Mouse (Mus musculus) right cerebral cortex, postnatal 14 days (tissue): Measurements from ENCODE around the gene Dgkh.
"Not testable (repeated sequence)": the region's sequence is repeated elsewhere in the genome, so short reads cannot be mapped to it uniquely, and the experiment has no call there.

ENCODE experiments used
- DNase-seq: peaks from one replicate; pipeline ENCODE4 v3.0.0; 2022

Gene Dgkh

GRCm38 (mm10) chr14:78732617-78733312, at the start of gene Dgkh:
Dgkh (minus strand) TSS chr14:78732776.
- DNase-seq: peak; percentile 88

DNA sequence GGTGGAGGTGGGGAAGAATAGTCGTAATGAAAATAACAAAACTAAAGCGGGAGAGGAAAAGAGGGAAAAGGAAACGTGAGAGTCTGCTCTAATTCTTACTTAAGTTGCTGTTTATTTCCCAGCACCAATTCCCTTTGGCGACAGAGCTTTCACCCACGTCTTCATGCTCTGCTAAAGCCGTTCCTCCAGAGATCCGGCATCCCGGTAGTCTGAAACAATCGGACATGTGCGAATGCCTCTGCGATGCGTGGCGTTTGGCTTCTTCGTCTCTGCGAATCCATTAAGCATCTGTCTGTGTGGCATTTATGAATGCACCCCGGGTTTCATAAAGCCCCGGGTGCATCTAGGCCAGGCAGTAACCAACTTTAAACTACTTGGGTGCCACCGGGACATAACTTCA, 44.6 kb upstream of the Dgkh start:
- peak; percentile 11 for DNase-seq

GRCm38 (mm10) chr14:78776659-78777058, 44.1 kb upstream of the Dgkh start:
- DNase-seq: no peak

DNA sequence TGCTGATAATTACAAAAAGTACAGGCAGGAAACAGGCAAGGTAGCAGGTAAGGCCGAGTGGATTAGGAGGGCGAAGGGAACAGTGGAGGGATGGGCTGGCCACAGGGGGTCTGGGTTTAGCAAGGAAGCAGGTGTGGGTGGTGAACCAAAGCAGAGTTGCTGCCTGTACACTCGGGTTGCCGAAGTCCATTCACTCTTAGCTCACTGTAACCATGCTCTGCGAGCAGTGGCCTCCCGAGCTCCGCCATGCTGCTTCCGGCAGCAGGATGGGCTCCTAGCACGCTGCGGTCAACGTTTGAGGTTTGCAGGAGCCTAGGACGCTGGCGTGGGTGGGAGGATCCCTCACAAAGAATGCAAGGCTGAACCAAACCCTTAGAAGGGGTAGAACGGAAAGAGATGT, 43.1 kb upstream of the Dgkh start:
- DNase-seq: no peak

DNA sequence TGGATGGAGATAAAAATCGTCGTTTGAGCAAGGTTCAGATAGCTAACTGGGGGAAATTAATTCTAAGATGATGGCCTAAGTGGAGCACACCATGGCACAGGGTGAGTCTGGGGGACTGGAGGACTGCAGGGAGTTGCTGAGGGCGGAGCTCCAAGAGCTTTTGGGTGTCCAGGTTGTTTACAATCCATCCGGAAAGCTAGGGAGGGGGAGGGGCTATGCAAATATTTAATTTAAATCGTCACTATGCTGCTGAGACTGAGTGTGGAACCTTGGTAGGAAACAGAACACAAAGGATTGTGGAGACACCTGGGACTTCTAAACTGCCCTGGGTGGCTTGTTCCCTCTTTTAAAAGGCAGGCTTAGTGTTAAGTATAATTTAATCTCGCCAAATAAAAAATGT, 42.6 kb upstream of the Dgkh start:
- DNase-seq: no peak

GRCm38 (mm10) chr14:78770457-78770856, 37.9 kb upstream of the Dgkh start:
- no peak for DNase-seq

DNA sequence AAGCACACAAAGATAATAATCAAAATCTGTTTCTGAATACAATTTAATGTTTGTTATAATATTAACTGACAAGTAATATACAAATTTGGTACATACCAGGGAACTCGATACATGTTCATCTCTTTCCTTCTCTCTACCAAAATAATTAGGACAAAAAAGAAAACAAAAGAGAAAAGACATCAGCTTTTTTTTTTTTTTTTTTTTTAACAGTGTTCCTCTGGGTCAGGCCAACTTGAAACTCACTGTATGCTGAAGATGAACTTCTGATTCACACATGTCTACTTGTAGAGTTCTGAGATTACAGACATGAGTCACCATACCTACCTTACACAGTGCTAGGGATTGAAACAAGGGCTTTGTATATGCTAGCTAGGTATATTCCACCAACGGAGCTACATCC, 28.5 kb upstream of the Dgkh start:
- DNase-seq: no peak

DNA sequence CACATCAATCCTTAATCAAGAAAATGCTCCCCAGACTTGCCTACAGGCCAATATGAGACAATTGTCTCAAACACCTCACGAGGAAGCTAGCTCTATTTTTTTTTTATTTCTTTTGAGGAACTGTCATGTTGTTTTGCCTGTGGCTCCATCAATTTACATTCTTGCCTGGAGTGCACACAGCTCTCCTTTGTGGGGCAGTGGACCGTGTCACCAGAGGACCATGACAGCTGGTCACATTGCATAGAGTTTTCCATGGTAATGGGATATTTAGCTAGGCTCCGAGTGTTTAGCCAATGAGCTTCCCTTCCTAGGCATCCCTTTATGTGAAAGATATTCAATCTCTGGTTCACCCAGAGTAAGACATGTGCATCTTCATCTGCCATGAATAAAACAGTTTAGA, 26.9 kb upstream of the Dgkh start:
- DNase-seq: no peak

DNA sequence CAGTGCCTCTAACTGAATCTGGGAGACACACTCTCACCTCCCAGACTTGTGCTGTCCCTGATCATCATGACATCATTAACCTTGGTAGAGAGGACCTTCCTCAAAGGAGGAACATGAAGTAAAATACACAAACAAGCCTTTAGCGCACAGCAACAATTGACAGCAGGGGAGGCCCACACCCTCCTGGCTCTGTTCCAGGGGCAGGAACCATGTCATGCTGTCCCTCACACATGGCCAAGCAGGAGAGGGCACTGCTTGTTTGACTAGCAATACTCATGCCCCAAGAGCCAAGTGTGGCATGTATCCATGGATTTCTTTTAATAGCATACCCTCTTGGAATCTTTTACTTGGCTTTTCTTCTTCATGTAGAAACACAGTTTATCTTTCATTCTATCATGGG, 22.7 kb upstream of the Dgkh start:
- DNase-seq: no peak

GRCm38 (mm10) chr14:78748692-78749091, 16.1 kb upstream of the Dgkh start:
- no peak for DNase-seq

GRCm38 (mm10) chr14:78747969-78748651, 15.5 kb upstream of the Dgkh start:
- no peak for DNase-seq

- no peak for DNase-seq
Observed at GRCm38 (mm10) chr14:78747454-78747853, 14.9 kb upstream of the Dgkh start.

- DNase-seq: no peak
Observed at GRCm38 (mm10) chr14:78734605-78735004, 2.0 kb upstream of the Dgkh start.

GRCm38 (mm10) chr14:78734203-78734602, 1.6 kb upstream of the Dgkh start:
- DNase-seq: not testable (repeated sequence)

GRCm38 (mm10) chr14:78733366-78734076, 945 bp upstream of the Dgkh start:
- DNase-seq: no peak

- peak; percentile 49 for DNase-seq
Observed at GRCm38 (mm10) chr14:78731852-78732616, 542 bp downstream of the Dgkh start.

DNA sequence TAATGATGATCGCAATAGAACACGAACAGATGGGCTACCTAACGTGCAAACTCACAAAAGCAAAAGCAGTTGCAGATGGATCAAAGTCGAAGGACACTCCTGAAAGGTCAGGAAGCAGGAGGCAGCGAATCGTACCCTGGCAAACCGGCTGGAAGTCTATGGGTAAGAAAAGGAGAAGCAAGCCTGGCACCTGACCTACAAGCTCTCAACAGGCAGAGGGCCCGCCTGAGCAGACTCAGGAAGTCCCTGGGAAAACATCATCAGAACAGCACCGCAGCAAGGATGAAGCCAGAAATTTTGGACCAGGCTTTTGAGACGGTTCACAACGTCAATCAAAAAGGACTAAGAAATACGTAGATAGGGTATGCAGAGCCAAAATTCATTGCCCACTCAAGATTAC, 1.3 kb downstream of the Dgkh start:
- peak; percentile 46 for DNase-seq

GRCm38 (mm10) chr14:78725976-78726375, 6.6 kb downstream of the Dgkh start:
- no peak for DNase-seq

GRCm38 (mm10) chr14:78725307-78725956, 7.1 kb downstream of the Dgkh start:
- no peak for DNase-seq

DNA sequence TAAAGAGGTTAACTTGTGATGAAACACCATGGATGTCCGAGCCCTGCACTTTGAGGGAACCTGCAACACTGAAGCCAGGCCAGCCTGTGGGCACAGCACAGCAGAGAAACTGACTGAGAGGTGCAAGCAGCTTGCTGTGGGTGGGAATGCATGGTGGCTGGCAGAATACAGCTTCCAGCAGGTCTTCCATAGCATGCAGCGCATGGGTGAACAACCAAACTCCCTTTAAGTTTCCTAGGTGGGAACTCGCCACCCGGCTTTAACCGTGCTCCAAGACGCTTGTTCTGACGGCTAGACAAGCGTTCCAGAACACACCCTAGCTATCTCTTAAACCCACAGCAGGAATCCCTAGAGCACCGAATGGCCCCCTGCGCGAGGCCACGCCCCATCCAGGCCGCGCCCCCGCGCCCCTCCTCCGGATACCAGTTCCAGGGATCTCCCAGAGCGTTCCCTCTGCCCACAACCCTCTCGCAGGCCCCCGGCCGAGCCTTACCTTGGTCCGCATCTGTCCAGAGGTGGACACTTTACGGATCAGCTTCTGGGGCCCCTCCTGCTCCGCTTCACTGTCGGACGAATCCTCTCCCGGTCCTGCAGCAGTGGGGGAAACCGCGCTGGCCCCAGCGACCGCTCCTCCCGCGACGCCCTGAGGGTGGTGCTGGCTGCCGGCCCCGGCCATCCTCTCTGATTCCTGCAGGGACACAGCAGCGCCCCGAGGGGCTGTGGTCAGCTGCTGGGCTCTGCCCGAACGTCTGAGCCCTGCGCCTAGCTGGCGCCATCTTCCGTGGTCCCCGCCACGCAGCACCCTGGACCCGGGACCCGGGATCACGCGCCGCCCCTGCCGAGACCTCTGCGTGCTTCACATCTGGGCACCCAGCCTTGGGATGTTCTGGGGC, 7.9 kb downstream of the Dgkh start:
- DNase-seq: peak; percentile 45

DNA sequence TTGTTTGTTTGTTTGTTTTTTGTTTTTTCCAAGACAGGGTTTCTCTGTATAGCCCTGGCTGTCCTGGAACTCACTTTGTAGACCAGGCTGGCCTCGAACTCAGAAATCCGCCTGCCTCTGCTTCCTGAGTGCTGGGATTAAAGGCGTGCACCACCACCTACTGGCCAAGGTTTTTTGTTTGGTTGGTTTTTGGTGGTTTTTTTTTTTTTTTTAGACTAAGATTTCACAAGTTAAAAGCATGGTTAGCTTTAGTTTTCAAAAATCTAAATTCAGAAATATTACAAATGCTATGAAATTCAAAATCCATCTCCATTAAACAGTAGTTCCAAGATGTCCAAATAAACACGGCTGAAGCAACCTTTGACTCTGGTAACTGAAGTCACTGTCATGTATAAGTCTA, 8.9 kb downstream of the Dgkh start:
- DNase-seq: not testable (repeated sequence)

- DNase-seq: no peak
Observed at GRCm38 (mm10) chr14:78722031-78722430, 10.5 kb downstream of the Dgkh start.
